Mouse (Mus musculus) embryonic fibroblast, embryonic 13.5 days (primary cell): ENCODE data around the gene Tada1.

Experiments used
- CTCF ChIP-seq: IDR thresholded peaks from 2 replicates; pipeline ENCODE4 v1.5.1; 2011; ENCODE audit warnings: mild to moderate bottlenecking, control low read depth, low read length, moderate library complexity, borderline replicate concordance; ENCODE audit not compliant: insufficient read depth
- POLR2A ChIP-seq: IDR thresholded peaks from 2 replicates; pipeline ENCODE4 v1.6.1; 2011; ENCODE audit warnings: low read depth, mild to moderate bottlenecking, control low read depth, low read length, moderate library complexity

DNA sequence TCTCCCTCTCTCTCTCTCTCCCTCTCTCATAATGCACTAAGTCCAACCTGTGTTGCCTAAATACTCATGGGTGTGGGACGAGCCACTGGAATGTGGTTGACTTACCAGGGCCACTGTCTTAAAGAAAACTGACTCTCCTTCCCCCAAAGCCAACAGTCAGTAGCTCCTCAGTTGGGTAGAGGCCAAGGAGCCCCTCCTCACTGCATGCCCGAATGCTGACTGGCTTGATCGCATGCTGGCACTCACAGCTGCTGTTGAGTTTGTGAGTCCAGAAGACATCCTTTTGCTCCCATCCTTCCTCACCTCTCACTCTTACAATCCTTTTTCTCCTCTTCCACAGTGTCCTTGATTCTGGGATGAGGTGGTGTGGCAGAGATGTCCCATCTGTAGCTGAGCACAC lies 32.0 kb upstream of the Tada1 start:
- TF ChIP-seq CTCF (no peak), POLR2A (no peak)
